Mouse (Mus musculus): ENCODE results near the gene Abi3.
"Not testable (repeated sequence)": the region's sequence is repeated elsewhere in the genome, so short reads cannot be mapped to it uniquely, and the experiment has no call there.

The Abi3 gene

GRCm38 (mm10) chr11:95842074-95842681, at the start of gene Abi3:
Gene Abi3, minus strand, starts transcription at chr11:95842476.
- DNase-seq (ENCODE audit: low spot score): no peak

GRCm38 (mm10) chr11:95890462-95891051, 48.3 kb upstream of the Abi3 start:
- DNase-seq (ENCODE audit: low spot score): no peak

GRCm38 (mm10) chr11:95879861-95880260, 37.6 kb upstream of the Abi3 start:
- not testable (repeated sequence) for DNase-seq (ENCODE audit: low spot score)

GRCm38 (mm10) chr11:95876296-95876695, 34.0 kb upstream of the Abi3 start:
- peak; percentile 64 for DNase-seq (ENCODE audit: low spot score)

- DNase-seq (ENCODE audit: low spot score): no peak
These were observed 33.5 kb upstream of the Abi3 start for GRCm38 (mm10) chr11:95875804-95876203.

- no peak for DNase-seq (ENCODE audit: low spot score)
These were observed 27.7 kb upstream of the Abi3 start for GRCm38 (mm10) chr11:95869918-95870470.

GRCm38 (mm10) chr11:95869442-95869841, 27.2 kb upstream of the Abi3 start:
- DNase-seq (ENCODE audit: low spot score): no peak

- DNase-seq (ENCODE audit: low spot score): no peak
These were observed 19.1 kb upstream of the Abi3 start for GRCm38 (mm10) chr11:95861397-95861796.

- no peak for DNase-seq (ENCODE audit: low spot score)
These were observed 17.8 kb upstream of the Abi3 start for GRCm38 (mm10) chr11:95860071-95860490.

GRCm38 (mm10) chr11:95859468-95859855, 17.2 kb upstream of the Abi3 start:
- DNase-seq (ENCODE audit: low spot score): peak; percentile 66

GRCm38 (mm10) chr11:95858528-95859467, 16.5 kb upstream of the Abi3 start:
- peak; percentile 96 for DNase-seq (ENCODE audit: low spot score)

- DNase-seq (ENCODE audit: low spot score): no peak
These were observed 15.6 kb upstream of the Abi3 start for GRCm38 (mm10) chr11:95857716-95858527.

- DNase-seq (ENCODE audit: low spot score): no peak
These were observed 15.0 kb upstream of the Abi3 start for GRCm38 (mm10) chr11:95857306-95857705.

GRCm38 (mm10) chr11:95853684-95854083, 11.4 kb upstream of the Abi3 start:
- peak; percentile 75 for DNase-seq (ENCODE audit: low spot score)

- no peak for DNase-seq (ENCODE audit: low spot score)
These were observed 8.6 kb upstream of the Abi3 start for GRCm38 (mm10) chr11:95850898-95851297.

GRCm38 (mm10) chr11:95844935-95845334, 2.7 kb upstream of the Abi3 start:
- no peak for DNase-seq (ENCODE audit: low spot score)

GRCm38 (mm10) chr11:95843421-95843950, 1.2 kb upstream of the Abi3 start:
- no peak for DNase-seq (ENCODE audit: low spot score)

GRCm38 (mm10) chr11:95842953-95843352, 677 bp upstream of the Abi3 start:
- no peak for DNase-seq (ENCODE audit: low spot score)

- no peak for DNase-seq (ENCODE audit: low spot score)
These were observed 812 bp downstream of the Abi3 start for GRCm38 (mm10) chr11:95841498-95841830.

- no peak for DNase-seq (ENCODE audit: low spot score)
These were observed 1.4 kb downstream of the Abi3 start for GRCm38 (mm10) chr11:95840694-95841497.
